Mouse (Mus musculus) erythroid progenitor cell, adult 5-6 weeks (primary cell): ENCODE data around the gene Mxi1. TPM values are rescaled to one million over a fixed set of nuclear protein-coding genes. Genes with fewer than 3 reads are reported as not detected.
A peak's percentile ranks its signal among the peaks of the same experiment; 100 is the strongest.

Experiments
- ATAC-seq: replicated peaks from 2 replicates; pipeline ENCODE4 v1.8.0; 2016; ENCODE audit warnings: moderate number of reproducible peaks, mild to moderate bottlenecking, moderate TSS enrichment, inconsistent platforms; ENCODE audit not compliant: poor library complexity, low FRiP score, severe bottlenecking
- total RNA-seq, 2 experiments: library from RNA; stranded (forward) in 1 of 2; stranded (reverse) in 1 of 2; fragments of 150-400 nt in 1 of 2; fragments of 186-747, 209-891 nt in 1 of 2; gene quantifications; 2 replicates each; pipeline versions ENCODE4 v1.2.3 to v1.2.4; 2015 to 2017; ENCODE audit warnings: low replicate concordance in 2 of 2

Mxi1 gene
- total RNA-seq, 2 experiments from 2014 or later, result 96.0 to 167 TPM

DNA sequence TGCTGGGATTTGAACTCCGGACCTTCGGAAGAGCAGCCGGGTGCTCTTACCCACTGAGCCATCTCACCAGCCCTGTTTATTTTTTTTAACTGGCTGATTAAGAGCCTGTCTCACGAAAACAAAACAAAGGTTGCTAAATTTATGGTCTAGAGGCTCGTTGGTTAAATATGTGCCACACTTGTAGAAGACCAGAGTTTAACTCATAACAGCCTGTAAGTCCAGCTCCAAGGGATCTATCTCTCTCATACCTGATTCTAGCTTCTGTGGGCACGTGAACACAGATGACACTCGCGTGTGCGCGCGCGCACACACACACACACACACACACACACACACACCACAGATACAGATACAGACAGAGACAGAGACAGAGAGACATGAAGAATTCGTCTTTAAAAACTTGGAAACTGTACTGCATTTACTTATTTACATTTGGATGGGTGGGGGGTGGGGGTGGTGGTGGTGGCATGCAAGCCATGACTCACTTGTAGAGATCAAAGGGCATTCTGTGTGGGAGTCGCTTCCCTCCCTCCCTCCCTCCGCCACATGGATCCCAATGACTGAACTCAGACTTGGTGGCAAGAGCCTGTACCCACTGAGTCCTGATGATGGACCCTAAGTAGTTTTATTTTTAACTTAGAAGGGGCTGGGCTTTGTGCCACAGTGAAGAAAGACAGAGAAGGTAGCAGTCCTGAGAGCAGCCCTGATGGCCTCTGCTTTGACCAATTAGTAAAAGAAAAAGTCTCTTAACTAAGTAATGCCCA lies 103.5 kb downstream of the Mxi1 start:
- no peak for ATAC-seq

DNA sequence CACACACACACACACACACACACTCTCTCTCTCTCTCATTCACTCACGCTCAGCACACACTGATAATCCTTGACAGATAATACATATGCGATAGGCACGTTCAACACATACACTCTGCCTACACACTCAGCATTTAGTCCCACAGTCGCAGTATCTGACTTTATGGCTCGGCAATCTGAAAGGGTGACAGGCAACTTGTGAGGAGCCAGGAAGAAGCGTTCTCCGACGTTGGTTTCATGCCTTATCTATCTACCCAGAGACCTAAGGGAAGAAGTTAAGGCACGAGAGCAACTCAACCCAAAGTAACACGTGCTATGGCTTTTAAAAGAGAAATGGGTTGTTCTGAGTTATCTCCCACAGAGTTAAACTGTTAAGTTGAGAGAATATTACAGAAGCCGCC lies 104.3 kb downstream of the Mxi1 start:
- no peak for ATAC-seq

DNA sequence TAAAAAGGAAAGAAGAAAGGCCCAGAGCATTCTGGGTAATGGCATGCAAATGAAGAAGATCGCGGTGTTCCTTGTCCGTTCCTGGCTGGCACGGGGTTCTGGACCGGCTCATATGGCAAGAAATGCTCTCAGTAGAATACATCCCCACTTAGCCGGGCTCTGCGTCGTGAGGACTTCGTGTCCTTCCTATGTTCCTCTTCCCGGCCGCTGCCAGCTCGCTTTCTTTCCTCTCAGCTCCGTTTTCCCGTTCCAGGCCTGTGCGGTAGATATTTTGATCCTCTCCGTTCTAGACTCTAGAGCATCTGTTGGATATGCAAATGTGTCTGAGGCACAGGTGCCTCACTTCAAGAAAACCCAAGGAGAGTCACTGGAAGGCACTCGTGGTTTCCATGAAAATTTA lies 104.9 kb downstream of the Mxi1 start:
- ATAC-seq, result no peak

DNA sequence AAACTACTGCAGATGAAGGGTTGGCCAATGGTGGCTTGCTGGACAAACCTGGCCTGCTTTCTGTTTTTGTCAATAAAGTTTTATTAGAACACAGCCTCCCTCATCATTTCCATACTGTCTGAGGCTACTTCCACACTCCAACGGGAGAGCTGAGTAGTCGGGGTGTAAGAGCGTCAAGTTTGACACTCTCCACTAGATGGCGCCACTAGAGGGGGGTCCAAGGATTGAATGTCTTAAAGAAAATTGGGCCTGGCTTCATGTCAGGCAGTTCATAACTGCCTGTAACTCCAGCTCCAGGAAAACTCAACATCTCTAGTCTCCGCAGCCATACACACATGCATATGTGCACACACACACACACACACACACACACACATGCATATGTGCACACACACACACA lies 109.5 kb downstream of the Mxi1 start:
- no peak for ATAC-seq

DNA sequence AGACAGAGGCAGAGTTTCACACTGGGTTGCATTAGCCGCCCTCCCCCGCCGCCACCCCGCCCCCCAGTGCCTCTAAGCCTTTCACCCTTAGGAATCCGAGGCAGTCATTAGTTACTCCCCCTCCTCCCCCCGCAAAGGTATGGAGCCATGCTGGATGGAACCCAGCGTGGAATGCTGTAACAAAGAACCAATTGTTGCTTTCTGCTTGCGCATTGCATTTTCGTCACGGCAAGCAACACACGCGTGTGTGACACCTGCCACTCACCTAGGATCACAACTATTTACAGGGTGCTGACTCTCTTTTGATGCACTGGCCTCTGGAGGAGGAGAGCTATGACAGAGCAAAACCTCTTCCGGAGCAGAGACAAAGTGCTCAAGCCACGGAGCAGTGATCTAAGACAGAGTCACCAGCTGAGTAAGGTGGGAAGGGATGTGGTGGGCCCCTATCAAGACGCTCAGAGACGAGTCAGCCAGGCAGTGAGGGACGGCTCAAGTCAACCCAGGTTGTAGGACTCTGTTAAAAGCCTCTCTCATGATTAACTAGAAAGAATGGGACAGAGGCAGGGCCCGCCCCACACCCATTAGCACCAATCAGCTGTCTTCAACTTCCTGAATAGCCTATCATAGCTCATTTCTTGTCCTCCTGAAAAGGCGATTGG lies 110.7 kb downstream of the Mxi1 start:
- ATAC-seq, result peak; percentile 48

DNA sequence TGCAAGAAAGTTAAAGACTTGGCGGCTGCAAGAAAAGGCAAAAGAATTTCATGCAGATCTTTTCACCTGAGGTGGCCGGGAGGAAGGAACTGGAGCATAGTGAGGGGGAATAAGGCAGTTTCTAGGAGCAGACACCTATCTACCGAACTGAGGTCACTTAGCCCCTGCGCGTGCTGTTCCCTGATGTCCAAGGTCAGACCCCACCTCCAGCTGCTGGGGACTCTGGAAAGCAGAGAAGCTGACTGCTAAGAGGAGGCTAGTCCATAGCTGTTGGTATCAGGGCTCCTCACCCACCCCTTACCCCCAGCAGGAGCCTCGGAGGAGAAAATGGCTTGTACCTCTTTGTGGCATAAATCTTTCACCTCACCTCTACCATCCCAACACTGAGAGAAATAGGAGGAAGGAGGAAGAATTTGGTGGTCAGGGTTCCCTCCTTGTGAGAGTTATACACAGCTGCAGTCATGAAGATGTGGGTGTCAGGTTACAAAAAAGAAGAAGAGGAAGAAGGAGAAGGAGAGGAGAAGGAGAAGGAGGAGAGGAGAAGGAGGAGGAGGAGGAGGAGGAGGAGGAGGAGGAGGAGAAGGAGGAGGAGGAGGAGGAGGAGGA lies 111.4 kb downstream of the Mxi1 start:
- no peak for ATAC-seq

DNA sequence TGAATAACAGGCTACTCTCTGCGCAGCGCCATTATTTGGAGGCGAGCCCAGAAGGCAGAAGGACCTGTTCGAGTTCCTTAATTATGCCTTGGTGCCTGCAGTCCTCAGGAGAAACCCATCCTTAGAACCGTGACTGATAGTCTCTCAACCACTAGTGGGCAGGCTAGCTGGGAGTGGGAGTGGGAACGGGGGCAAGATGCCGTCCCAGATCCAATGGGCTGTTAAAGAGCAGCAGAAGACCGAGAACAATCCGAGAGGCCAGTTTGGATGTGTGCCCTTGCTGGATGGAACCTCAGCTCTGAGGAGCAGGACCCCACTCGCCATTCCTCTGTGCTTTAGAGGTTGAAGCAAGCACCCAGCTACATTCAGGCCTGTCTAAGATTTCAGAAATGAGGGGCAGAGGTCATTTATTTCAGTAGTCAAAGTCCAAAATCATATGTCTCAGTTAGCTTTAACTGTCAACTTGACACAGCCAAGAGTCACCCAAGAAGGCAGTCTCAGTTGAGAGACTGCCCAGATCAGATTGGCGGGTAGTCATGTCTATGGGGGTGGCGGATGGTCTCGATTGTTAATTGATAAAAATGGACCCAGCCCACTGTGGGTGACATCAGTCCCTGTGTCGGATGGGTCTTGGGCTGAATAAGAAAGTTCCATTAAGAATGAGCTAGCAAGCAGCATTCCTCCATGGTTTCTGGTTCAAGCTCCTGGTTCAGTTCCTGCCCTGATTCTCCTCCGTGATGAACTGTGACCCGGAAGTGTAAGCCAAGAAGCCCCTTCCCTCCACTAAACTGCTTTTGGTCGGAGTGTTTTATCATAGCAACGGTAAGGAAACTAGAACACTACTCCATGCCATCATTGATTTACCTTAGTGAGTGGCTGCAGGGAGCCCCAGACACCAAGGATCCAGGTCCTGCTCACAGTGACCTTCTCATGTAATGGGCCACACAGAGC lies 112.3 kb downstream of the Mxi1 start:
- no peak for ATAC-seq

DNA sequence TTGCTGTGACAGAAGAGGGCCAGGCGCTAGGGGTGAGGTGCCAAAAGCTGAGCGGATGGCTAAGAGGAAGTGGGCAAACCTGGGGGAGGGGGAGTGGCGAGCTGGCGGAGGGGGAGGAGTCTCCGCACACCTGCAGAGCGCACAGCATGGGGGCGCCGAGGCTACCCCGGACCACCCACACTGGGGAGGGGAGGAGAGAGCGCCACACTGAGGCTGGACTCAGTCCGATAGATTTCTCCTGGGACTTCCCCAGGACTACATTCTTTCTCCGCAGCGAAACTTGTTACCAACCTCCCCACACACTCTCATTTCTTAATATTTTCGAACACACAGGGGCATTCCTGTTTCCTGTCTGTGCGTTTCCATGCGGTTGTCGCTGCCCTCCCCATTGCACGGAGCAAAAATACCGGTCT lies 113.0 kb downstream of the Mxi1 start:
- no peak for ATAC-seq

DNA sequence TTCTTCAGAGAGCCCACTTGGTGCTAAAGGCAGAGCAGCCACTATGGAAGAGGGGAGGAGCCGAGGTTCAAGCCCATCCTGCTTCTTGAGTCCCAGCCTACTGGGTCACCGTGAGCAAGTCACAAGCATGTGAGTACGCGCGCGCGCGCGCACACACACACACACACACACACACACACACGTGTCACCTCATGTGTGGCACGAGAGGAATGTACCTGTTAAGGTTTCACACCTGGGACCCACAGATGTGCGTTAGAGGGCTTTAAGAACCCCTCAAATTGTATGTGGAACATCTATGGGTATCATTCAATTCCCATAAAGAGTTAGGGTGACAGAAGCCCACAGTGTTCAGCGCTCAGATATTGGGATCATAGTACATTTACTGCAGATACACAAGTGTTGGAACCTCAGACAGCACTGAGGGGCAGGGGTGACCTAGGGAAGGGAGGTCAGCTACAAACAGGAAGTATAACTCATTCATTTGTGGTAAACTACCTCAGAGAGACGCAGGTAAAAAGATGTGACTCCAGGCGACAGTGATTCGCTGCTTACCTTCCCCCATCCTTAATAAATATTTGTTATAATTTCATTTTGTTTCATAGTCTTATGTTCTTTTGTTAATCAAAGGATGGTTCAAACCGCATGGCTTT lies 113.6 kb downstream of the Mxi1 start:
- no peak for ATAC-seq

DNA sequence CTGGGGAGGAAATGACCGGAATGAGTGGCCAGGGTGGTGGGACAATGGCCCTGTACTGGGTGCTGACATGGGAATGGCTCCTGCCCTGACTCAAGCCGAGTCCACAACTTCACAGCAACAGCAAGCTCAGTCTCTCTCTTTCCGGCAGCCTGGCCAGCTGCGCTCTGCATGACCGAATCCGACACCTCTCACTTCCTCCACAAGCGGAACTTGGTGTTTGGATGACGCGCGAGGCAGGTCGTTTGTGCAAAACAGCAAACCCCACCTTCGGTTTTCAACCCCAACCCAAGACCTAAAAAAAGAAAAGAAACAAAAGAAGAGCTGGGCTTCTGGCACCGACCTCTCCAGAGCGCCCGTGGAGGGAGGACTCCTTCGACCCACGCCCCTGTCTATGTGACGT lies 114.3 kb downstream of the Mxi1 start:
- ATAC-seq, result no peak

Other genes with a start within 250 kb of the Mxi1 start
- gene Add3, start 170.1 kb upstream of the Mxi1 start, total RNA-seq (2015; ENCODE audit: low replicate concordance), result 24.9 and 26.4 TPM in 2 replicates
- 10.1 and 24.5 TPM in 2 replicates for gene Add3, start 170.1 kb upstream of the Mxi1 start, total RNA-seq (2017; ENCODE audit: low replicate concordance)
- gene Gm10197, start 61.2 kb downstream of the Mxi1 start, total RNA-seq (2015; ENCODE audit: low replicate concordance), result not detected in 2 replicates
- not detected in 2 replicates for gene Gm10197, start 61.2 kb downstream of the Mxi1 start, total RNA-seq (2017; ENCODE audit: low replicate concordance)
- 43.6 and 54.9 TPM in 2 replicates for gene Smndc1, start 80.1 kb downstream of the Mxi1 start, total RNA-seq (2015; ENCODE audit: low replicate concordance)
- 31.5 and 32.0 TPM in 2 replicates for gene Smndc1, start 80.1 kb downstream of the Mxi1 start, total RNA-seq (2017; ENCODE audit: low replicate concordance)
- gene Dusp5, start 218.6 kb downstream of the Mxi1 start, total RNA-seq (2015; ENCODE audit: low replicate concordance), result 2.5 and 4.0 TPM in 2 replicates
- 0.90 and 0.91 TPM in 2 replicates for gene Dusp5, start 218.6 kb downstream of the Mxi1 start, total RNA-seq (2017; ENCODE audit: low replicate concordance)